Mouse (Mus musculus) retina, postnatal 7 days (tissue): ENCODE results near the gene Acbd5.
"Not testable (repeated sequence)": the region's sequence is repeated elsewhere in the genome, so short reads cannot be mapped to it uniquely, and the experiment has no call there.

Source experiments
- DNase-seq: peaks from one replicate; pipeline ENCODE4 v3.0.0-alpha.2; 2012; ENCODE audit warnings: low read depth, low spot score

Gene Acbd5

DNA sequence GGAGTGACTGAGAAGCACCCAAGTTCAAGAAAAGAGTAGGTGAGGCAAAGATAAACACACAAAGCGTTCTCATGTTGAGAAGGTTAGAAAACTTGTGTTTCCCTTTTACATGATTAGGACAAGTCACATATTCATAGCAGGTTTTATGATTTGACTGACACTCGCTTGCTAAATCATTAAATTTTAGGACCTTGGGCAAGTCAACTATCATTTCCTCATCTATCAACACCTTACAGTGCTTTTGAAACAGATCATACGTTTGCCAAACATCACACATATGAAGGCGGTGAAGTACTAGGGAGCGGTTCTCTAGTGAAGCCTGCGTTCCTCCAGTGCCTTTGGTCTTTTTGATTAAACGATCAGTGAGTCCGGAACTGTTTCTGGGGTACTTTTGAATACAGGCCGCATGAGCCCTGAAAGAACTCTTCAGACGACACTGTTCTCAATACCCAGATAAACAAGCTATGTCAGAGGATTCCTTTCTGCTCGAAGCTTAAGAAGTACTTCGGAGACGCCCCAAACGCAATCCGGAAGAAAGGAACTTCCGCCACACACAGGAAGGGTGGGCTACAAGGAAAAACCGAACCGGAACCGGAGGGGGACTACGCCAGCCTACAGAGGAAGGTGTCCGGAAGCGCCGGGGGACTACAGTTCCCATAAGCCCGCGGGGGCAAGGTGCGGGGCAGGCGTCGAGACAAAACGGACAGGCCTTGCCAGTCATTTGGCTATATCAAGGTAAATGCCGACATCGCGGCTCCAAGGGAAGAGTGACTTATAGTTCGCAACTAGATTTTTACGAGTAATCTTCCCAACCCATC lies at the start of gene Acbd5:
TSS of gene Acbd5 (plus strand) at position 616 of the 818 bp plus-strand sequence.
- DNase-seq: peak; percentile 87

GRCm38 (mm10) chr2:23019170-23019569 lies 48.8 kb upstream of the Acbd5 start:
- no peak for DNase-seq

GRCm38 (mm10) chr2:23021320-23021719 lies 46.6 kb upstream of the Acbd5 start:
- DNase-seq: no peak

GRCm38 (mm10) chr2:23021721-23022120 lies 46.2 kb upstream of the Acbd5 start:
- no peak for DNase-seq

DNA sequence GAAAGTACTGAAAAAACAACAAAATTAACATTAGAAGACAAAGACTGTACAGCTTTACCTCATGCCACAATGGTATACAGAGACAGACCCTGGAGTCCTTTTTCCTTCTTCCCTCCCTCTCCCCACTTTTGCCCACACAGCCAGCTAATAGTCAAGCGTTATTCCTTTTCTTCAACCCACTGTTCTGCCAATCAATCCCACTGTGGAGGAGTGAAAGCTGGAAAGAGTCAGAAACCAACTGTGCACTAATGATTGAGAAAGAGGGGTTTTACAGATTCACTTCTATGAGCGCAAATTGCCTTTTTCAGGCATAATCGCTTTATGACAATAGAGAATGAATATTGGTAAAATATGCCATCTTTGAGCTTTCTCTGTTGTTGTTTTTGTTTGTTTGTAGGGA lies 44.9 kb upstream of the Acbd5 start:
- no peak for DNase-seq

GRCm38 (mm10) chr2:23023714-23024282 lies 44.2 kb upstream of the Acbd5 start:
- DNase-seq: no peak

DNA sequence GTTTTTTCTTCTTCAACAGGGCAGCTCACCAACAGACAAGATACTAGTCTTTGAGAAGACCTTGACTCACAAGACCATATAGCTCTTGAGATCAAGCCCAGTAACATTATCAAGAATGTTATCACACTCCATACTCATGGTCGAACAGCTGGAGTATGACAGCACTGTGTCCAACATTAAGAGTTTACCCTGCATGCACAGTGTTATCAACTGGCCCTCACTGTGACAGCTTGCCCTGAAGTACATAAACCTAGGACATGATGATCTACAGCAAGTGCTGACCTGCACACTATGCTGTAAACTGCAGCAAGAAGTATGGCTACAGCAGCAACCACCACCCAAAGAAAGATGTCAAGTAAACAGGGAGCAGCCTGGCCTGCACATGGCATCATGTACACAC lies 41.6 kb upstream of the Acbd5 start:
- no peak for DNase-seq

GRCm38 (mm10) chr2:23028826-23029225 lies 39.1 kb upstream of the Acbd5 start:
- no peak for DNase-seq

GRCm38 (mm10) chr2:23030631-23031030 lies 37.3 kb upstream of the Acbd5 start:
- DNase-seq: no peak

GRCm38 (mm10) chr2:23034692-23035435 lies 33.1 kb upstream of the Acbd5 start:
- DNase-seq: no peak

DNA sequence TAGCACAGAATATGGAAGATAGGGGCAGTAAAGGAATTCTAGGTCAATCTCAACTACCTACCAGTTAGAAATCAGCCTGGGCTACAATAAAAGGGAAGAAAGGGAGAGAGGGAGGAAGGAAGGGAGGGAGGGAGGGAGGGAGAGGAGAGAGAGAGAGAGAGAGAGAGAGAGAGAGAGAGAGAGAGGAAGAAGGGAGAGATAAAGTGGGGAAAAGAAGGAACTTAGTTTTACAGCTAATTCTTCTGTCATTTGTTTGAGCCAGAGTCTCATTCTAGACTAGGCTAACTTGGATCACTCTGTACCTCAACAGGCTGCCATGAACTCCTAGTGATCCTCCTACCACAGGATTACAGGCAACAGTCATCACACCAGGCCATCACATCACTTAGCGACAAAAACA lies 32.5 kb upstream of the Acbd5 start:
- DNase-seq: no peak

- DNase-seq: no peak
Observed at GRCm38 (mm10) chr2:23039082-23040000, 28.6 kb upstream of the Acbd5 start.

DNA sequence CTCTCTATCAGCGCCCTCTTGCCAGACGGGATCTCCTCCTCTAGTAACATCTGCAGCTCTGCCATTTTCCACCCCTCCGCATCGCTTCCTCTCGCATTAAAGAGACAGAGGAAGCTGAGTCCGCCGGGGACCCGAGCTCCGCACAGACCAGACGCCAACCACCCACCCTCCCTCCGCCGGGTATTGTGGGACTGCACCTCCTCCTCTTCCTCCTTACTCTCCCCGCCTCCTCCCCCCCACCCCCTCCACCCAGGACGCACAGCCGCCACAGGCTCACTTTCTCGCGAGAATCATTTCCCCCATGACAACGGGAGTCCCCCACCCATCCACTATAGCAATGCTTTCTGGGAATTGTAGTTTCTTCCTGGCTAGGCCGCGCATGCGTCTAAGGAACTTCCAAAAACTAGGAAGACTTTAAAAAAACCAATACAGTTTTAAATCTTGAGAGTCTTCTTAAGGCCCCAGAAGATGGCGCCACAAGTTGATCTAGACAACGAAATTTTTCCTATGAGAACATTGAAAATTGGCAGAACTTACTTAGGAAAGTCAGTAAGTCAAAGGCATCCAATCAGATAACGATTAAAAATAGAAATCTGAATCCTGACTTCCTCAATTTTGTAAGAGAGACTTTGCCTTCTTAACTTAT lies 27.8 kb upstream of the Acbd5 start, which contains the start of gene Abi1:
TSS of gene Abi1 (minus strand) at position 241 of the 646 bp plus-strand sequence.
- DNase-seq: peak; percentile 85

GRCm38 (mm10) chr2:23040690-23041089 lies 27.3 kb upstream of the Acbd5 start:
- DNase-seq: not testable (repeated sequence)

GRCm38 (mm10) chr2:23041457-23041856 lies 26.5 kb upstream of the Acbd5 start:
- DNase-seq: no peak

DNA sequence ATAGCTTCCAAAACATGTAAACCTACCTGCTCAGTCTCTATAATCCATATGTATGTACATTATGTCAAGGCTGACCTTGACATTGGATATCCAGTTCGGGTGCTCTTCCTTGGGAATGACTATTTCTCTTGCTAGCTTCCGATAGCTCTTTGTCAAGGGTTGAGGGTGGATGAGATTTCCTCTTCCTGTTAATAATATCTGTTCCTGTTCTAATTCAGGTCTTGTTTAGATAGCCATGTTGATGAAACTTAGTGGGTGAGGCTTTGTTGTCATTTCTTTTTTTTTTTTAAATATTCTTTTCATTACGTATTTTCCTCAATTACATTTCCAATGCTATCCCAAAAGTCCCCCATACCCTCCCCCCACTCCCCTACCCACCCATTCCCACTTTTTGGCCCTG lies 25.8 kb upstream of the Acbd5 start:
- DNase-seq: no peak

DNA sequence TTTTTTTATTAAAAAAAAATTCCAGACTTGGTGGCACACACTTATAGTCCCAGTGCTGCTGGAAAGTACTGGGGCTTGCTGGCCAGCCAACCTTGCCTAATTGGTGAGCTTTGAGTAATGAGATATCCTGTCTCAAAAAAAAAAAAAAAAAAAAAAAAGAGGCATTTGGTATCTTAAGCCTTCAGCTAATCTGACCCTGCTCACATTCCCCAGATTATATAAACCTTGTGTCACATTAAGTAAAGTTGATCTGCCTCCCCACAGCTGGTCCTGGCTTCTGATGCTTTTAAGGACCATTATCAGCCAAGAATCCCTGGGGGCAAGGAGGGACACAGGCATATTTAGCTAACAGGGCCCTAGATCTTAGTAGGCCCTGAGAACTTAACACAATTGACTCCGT lies 22.3 kb upstream of the Acbd5 start:
- no peak for DNase-seq

DNA sequence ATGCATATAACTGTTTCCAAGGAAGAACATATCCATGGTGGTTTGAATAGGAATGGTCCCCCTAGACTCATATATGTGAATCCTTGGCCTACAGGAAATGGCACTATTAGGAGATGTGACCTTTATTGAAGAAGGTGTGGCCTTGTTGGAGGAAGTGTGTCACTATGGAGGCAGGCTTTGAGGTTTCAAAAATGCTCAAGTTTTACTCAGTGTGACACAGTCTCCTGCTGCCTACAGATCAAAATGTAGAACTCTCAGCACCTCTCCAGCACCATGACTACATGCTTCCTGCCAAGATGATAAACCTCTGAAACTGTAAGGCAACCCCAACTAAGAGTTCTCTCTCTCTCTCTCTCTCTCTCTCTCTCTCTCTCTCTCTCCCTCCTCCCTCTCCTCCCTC lies 20.0 kb upstream of the Acbd5 start:
- no peak for DNase-seq

GRCm38 (mm10) chr2:23051890-23052289 lies 16.1 kb upstream of the Acbd5 start:
- DNase-seq: no peak

DNA sequence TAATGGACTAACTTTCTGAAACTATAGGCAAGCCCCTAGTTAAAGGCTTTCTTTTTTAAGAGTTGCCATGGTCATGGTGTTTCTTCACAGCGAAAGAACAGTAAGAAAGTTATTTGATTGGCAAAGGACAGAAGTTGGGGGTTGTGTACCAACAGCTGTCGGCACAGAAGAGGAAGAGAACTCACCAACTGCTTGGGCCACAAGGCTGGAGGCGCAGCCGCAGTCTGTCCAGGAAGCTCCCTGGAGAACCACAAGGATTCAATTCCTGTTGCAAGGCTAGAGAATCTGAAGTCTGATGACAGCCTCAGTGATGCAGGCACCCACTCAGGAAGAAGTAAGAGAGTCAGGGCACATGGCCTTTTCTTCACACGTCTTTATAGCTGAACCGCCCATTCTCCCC lies 15.4 kb upstream of the Acbd5 start:
- no peak for DNase-seq

DNA sequence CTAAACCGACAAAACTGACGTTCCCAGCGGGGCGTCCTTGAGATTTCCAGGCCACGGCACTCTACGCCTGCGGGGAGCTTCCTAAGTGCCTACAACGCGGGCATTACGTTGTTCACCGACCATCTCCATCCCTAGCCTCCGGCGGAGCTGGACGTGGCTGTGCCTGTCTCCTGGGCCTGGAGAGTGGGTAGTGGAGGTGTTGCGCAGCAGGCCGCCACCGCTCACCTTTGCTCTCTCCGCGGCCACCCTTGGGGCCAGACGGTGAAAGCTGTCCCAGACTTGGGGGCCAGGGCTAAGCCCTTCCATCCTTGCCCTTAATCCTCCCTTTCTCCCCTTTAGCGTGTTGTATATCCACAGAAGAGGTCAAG lies 387 bp downstream of the Acbd5 start:
- no peak for DNase-seq
